18 mouse cellular contexts compared by ENCODE assay signal in the genomic region with DNA sequence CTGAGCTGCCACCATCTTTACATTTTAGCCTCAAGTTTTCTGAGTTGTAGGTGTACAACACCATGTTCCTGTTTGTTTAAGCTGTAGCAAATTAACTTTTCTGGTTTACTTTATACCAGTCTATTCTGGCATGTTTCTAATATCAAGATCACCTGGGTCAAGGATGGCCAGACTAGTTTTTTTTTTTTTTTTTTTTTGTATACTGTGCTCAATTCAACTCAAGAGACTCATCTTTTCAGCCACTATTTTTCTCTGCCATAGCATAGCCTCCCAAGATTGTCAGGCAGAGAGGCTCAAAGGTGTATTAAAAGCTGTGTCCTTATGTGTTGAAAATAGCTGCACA. TPM values are rescaled to one million over a fixed set of nuclear protein-coding genes. Genes with fewer than 3 reads are reported as not detected.
DNase-seq lines count a peak whose midpoint lies in the region; ATAC-seq and TF ChIP-seq lines count a peak whose summit lies in the region.
"Had no signal": no experiment of that assay in that cellular context is flagged by ENCODE, and none has a peak within 500 bp of the region (broad histone marks: within the 10 kb centered on the region; RNA-seq: fewer than 3 reads in every experiment).

No protein-coding gene starts in this region.

- no peak overlapping the region for H3K4me2 ChIP-seq in forebrain, embryonic 12.5 days
- H3K4me2 ChIP-seq in forebrain, postnatal 0 days (ENCODE audit: low read depth): no peak overlapping the region
- H3K4me2 ChIP-seq in lung, embryonic 15.5 days: no peak overlapping the region
- H3K4me2 ChIP-seq in lung, postnatal 0 days (replicated peaks; ENCODE audit: low read depth, low read length): no peak overlapping the region
- no peak overlapping the region for H3K4me2 ChIP-seq in limb, embryonic 14.5 days (replicated peaks; ENCODE audit: low read depth, low read length, severe bottlenecking)
- H3K4me2 ChIP-seq: embryonic facial prominence, embryonic 13.5 days; heart, embryonic 12.5 days; hindbrain, embryonic 13.5 days; liver, embryonic 13.5 days had no signal

- H3K4me3 ChIP-seq in forebrain, embryonic 12.5 days (replicated peaks): no peak overlapping the region
- no peak overlapping the region for H3K4me3 ChIP-seq in forebrain, postnatal 0 days (ENCODE audit: low read depth, low read length)
- no peak overlapping the region for H3K4me3 ChIP-seq in lung, embryonic 15.5 days
- H3K4me3 ChIP-seq in lung, postnatal 0 days (ENCODE audit: low read depth, low read length): no peak overlapping the region
- no peak overlapping the region for H3K4me3 ChIP-seq in ES-E14 (ENCODE audit: insufficient read depth in 1 of 2, low read depth in 1 of 2, low read length in 2 of 2, poor library complexity in 1 of 2, severe bottlenecking in 1 of 2)
- H3K4me3 ChIP-seq in limb, embryonic 14.5 days (replicated peaks; ENCODE audit: low read length): no peak overlapping the region
- H3K4me3 ChIP-seq: embryonic facial prominence, embryonic 13.5 days; heart, embryonic 12.5 days; hindbrain, embryonic 13.5 days; liver, embryonic 13.5 days had no signal

- no peak overlapping the region for H3K27ac ChIP-seq in forebrain, embryonic 12.5 days
- no peak overlapping the region for H3K27ac ChIP-seq in forebrain, postnatal 0 days (ENCODE audit: low read depth, low read length)
- no peak overlapping the region for H3K27ac ChIP-seq in lung, embryonic 15.5 days
- H3K27ac ChIP-seq in lung, postnatal 0 days (ENCODE audit: low read length): no peak overlapping the region
- peak overlapping the region; percentile 99; the same call in 1 of the 2 replicates for H3K27ac ChIP-seq in ES-E14 (ENCODE audit: insufficient read depth, low read depth, low read length, poor library complexity, severe bottlenecking)
- H3K27ac ChIP-seq in limb, embryonic 14.5 days (replicated peaks; ENCODE audit: low read depth, low read length): no peak overlapping the region
- H3K27ac ChIP-seq: embryonic facial prominence, embryonic 13.5 days; hindbrain, embryonic 13.5 days; liver, embryonic 13.5 days had no signal

- H3K4me1 ChIP-seq in forebrain, embryonic 12.5 days: no peaks in the 10 kb centered on the region
- H3K4me1 ChIP-seq in forebrain, postnatal 0 days (ENCODE audit: insufficient read depth): no peaks in the 10 kb centered on the region
- no peaks in the 10 kb centered on the region for H3K4me1 ChIP-seq in lung, embryonic 15.5 days
- no peaks in the 10 kb centered on the region for H3K4me1 ChIP-seq in lung, postnatal 0 days (ENCODE audit: insufficient read depth, low read depth, low read length)
- H3K4me1 ChIP-seq in ES-E14 (ENCODE audit: control insufficient read depth in 2 of 2, insufficient read depth in 2 of 2, low read length in 2 of 2, poor library complexity in 1 of 2): no peaks in the 10 kb centered on the region
- H3K4me1 ChIP-seq in limb, embryonic 14.5 days (ENCODE audit: control insufficient read depth, insufficient read depth, low read length): no peaks in the 10 kb centered on the region
- H3K4me1 ChIP-seq: embryonic facial prominence, embryonic 13.5 days; heart, embryonic 12.5 days; hindbrain, embryonic 13.5 days; liver, embryonic 13.5 days had no signal

- peaks cover 22% of the 10 kb centered on the region for H3K36me3 ChIP-seq in forebrain, embryonic 12.5 days (replicated peaks)
- peaks cover 11% of the 10 kb centered on the region; the same call in 1 of the 2 replicates for H3K36me3 ChIP-seq in forebrain, postnatal 0 days (ENCODE audit: insufficient read depth)
- H3K36me3 ChIP-seq in lung, embryonic 15.5 days: peaks cover 25% of the 10 kb centered on the region
- peaks cover 15% of the 10 kb centered on the region; the same call in 1 of the 2 replicates for H3K36me3 ChIP-seq in lung, postnatal 0 days (ENCODE audit: insufficient read depth, low read length)
- no peaks in the 10 kb centered on the region; the same call in 1 of the 2 replicates for H3K36me3 ChIP-seq in ES-E14 (ENCODE audit: control insufficient read depth, insufficient read depth, low read length, poor library complexity, severe bottlenecking)
- peaks cover 27% of the 10 kb centered on the region for H3K36me3 ChIP-seq in limb, embryonic 14.5 days (ENCODE audit: control insufficient read depth, insufficient read depth, low read length)

- in situ Hi-C loops in ES-E14 (cut with MboI; ENCODE audit: low sequenced_read_pairs in 2 of 2, unreplicated experiment in 2 of 2): loop anchor here in 1 of 2 experiments (25.0 kb wide), 1 partner anchor 158 kb away; no protein-coding TSS in a partner anchor

- no peak for DNase-seq in forebrain, postnatal 0 days
- no peak for DNase-seq in lung, postnatal 0 days (ENCODE audit: low spot score)
- DNase-seq in ES-E14 (ENCODE audit: low read depth, low spot score): no peak
- DNase-seq in limb, embryonic 14.5 days (ENCODE audit: low spot score): no peak
- no peak for DNase-seq in heart, postnatal 36 days
- DNase-seq: adrenal gland, postnatal 10 days; cerebellum, adult 9-11 months; heart, postnatal 14 days; kidney, adult 11 months; kidney, postnatal 14 days; liver, embryonic 13.5 days; lung, postnatal 14 days; thymus, postnatal 36 days had no signal

- no peak overlapping the region for H3K9ac ChIP-seq in forebrain, embryonic 12.5 days
- H3K9ac ChIP-seq in forebrain, postnatal 0 days: no peak overlapping the region
- H3K9ac ChIP-seq in lung, embryonic 15.5 days: no peak overlapping the region
- no peak overlapping the region for H3K9ac ChIP-seq in lung, postnatal 0 days (replicated peaks; ENCODE audit: low read depth)
- no peak overlapping the region for H3K9ac ChIP-seq in ES-E14 (ENCODE audit: insufficient read depth, low read depth, low read length, poor library complexity, severe bottlenecking)
- no peak overlapping the region for H3K9ac ChIP-seq in limb, embryonic 14.5 days (ENCODE audit: low read depth, low read length, severe bottlenecking)
- H3K9ac ChIP-seq: embryonic facial prominence, embryonic 13.5 days; heart, embryonic 12.5 days; hindbrain, embryonic 13.5 days; liver, embryonic 13.5 days had no signal

- no peak for TF ChIP-seq CTCF in forebrain, postnatal 0 days (IDR thresholded peaks at IDR 0.05; ENCODE audit: low read depth)
- no peak for TF ChIP-seq CTCF in lung, postnatal 0 days (IDR thresholded peaks at IDR 0.05)

- ATAC-seq in forebrain, embryonic 12.5 days (ENCODE audit: low FRiP score): 0 out of 2 replicates have a peak, but pooled peaks have one; percentile 12
- ATAC-seq in forebrain, postnatal 0 days: no peak
- ATAC-seq in lung, embryonic 15.5 days (ENCODE audit: borderline replicate concordance, extremely low read depth, low FRiP score, low TSS enrichment): peak; percentile 11; the same call in 1 of the 2 replicates
- ATAC-seq in lung, postnatal 0 days: no peak; the same call in 1 of the 2 replicates
- peak; percentile 5; the same call in 1 of the 2 replicates for ATAC-seq in limb, embryonic 14.5 days (ENCODE audit: low FRiP score, low read depth)

- intact Hi-C loops in heart, postnatal 36 days (cut with DNase I): no loop called here

- H3K9me3 ChIP-seq in forebrain, embryonic 12.5 days: no peaks in the 10 kb centered on the region
- H3K9me3 ChIP-seq in forebrain, postnatal 0 days (ENCODE audit: low read length): no peaks in the 10 kb centered on the region
- no peaks in the 10 kb centered on the region for H3K9me3 ChIP-seq in lung, embryonic 15.5 days
- H3K9me3 ChIP-seq in lung, postnatal 0 days (ENCODE audit: low read length): no peaks in the 10 kb centered on the region
- no peaks in the 10 kb centered on the region for H3K9me3 ChIP-seq in ES-E14 (ENCODE audit: control insufficient read depth, insufficient read depth, low read depth, low read length)
- no peaks in the 10 kb centered on the region for H3K9me3 ChIP-seq in limb, embryonic 14.5 days (ENCODE audit: control insufficient read depth, low read length)
- H3K9me3 ChIP-seq: embryonic facial prominence, embryonic 13.5 days; heart, embryonic 12.5 days; hindbrain, embryonic 13.5 days; liver, embryonic 13.5 days had no signal

- H3K27me3 ChIP-seq in forebrain, embryonic 12.5 days: no peaks in the 10 kb centered on the region
- H3K27me3 ChIP-seq in forebrain, postnatal 0 days (ENCODE audit: insufficient read depth, low read length): no peaks in the 10 kb centered on the region
- no peaks in the 10 kb centered on the region for H3K27me3 ChIP-seq in lung, embryonic 15.5 days
- no peaks in the 10 kb centered on the region for H3K27me3 ChIP-seq in lung, postnatal 0 days (replicated peaks; ENCODE audit: insufficient read depth, low read length)
- no peaks in the 10 kb centered on the region for H3K27me3 ChIP-seq in limb, embryonic 14.5 days (ENCODE audit: control insufficient read depth, insufficient read depth, low read length)
- H3K27me3 ChIP-seq: embryonic facial prominence, embryonic 13.5 days; hindbrain, embryonic 13.5 days; liver, embryonic 13.5 days had no signal

- no peak for TF ChIP-seq EP300 in lung, postnatal 0 days (IDR thresholded peaks at IDR 0.05)

- no peak for TF ChIP-seq POLR2A in limb, embryonic 14.5 days (IDR thresholded peaks at IDR 0.05; ENCODE audit: borderline replicate concordance, extremely low read depth, insufficient read depth, insufficient read length)

TF ChIP-seq in ES-E14, 5 proteins besides CTCF, POLR2A, EP300 and RAD21:
- TF ChIP-seq ZC3H11A (IDR thresholded peaks at IDR 0.05; ENCODE audit: borderline replicate concordance, low read depth, low read length): no peak
- TF ChIP-seq ZNF384 (IDR thresholded peaks at IDR 0.05; ENCODE audit: low read depth, low read length): peak; percentile 75

RNA-seq across cellular contexts. Expression of gene Ddx3x, which starts 14.4 kb away (rescaled TPM):
- polyA plus RNA-seq in forebrain, embryonic 12.5 days (2016; fragmentation: Nextera tagmentation; extraction: Ambion mirVana): 185 and 189 TPM in 2 replicates
- 153 and 219 TPM in 2 replicates for total RNA-seq in forebrain, postnatal 0 days (2014; rRNA removed)
- polyA plus RNA-seq in forebrain, postnatal 0 days (2015; fragmentation: Nextera tagmentation; extraction: Ambion mirVana): 101 and 114 TPM in 2 replicates
- polyA plus RNA-seq in lung, embryonic 15.5 days (2015; fragmentation: Nextera tagmentation; extraction: Ambion mirVana): 122 and 125 TPM in 2 replicates
- 81.8 and 85.2 TPM in 2 replicates for polyA plus RNA-seq in lung, postnatal 0 days (2015; fragmentation: Nextera tagmentation; extraction: Ambion mirVana)
- total RNA-seq in ES-E14 (2012; rRNA removed): 191 and 253 TPM in 2 replicates
- 91.4 and 100 TPM in 2 replicates for polyA plus RNA-seq in limb, embryonic 14.5 days (2012; rRNA removed)
- 126 and 159 TPM in 2 replicates for polyA plus RNA-seq in limb, embryonic 14.5 days (2014; fragmentation: Nextera tagmentation; extraction: Ambion mirVana)
- 100 to 1,000 TPM; 112 to 209 TPM for total RNA-seq in heart, postnatal 36 days (2021)

Comparison
In these comparisons a context has a peak if more than half of its experiments do, and no peak if none do; other contexts are left out.
1. ATAC-seq: peak in forebrain, embryonic 12.5 days (single experiment), lung, embryonic 15.5 days (single experiment) and limb, embryonic 14.5 days (single experiment); none in forebrain, postnatal 0 days (single experiment) and lung, postnatal 0 days (single experiment).